Mouse (Mus musculus) spleen, adult 2 months (tissue): ENCODE measurements at regions not wholly inside any gene's neighbourhood (a gene's known extent, or its start where the extent isn't known, plus 50 kb on each side); places are given as distances from the start of the nearest gene placed in this dataset.

ENCODE experiments used
- DNase-seq, 2 experiments: peaks; one replicate each; pipeline versions ENCODE4 v3.0.0 to v3.0.0-alpha.2; 2012 to 2021; ENCODE audit warnings: low spot score in 2 of 2, low read depth in 1 of 2
- H3K27ac ChIP-seq: fragments of 200-500 bp; 2 replicates; pipeline ENCODE4 v1.5.1; 2012; ENCODE audit warnings: low read length, inconsistent platforms; ENCODE audit not compliant: insufficient read depth
- H3K27me3 ChIP-seq: fragments of 200-500 bp; 2 replicates; pipeline ENCODE4 v1.6.1; 2012; ENCODE audit warnings: mild to moderate bottlenecking, moderate library complexity, low read length, inconsistent platforms; ENCODE audit not compliant: control insufficient read depth, insufficient read depth
- H3K36me3 ChIP-seq: fragments of 200-500 bp; 2 replicates; pipeline ENCODE4 v1.6.1; 2012; ENCODE audit warnings: mild to moderate bottlenecking, low read length, inconsistent platforms; ENCODE audit not compliant: control insufficient read depth, insufficient read depth
- H3K4me1 ChIP-seq: fragments of 200-500 bp; 2 replicates; pipeline ENCODE4 v1.6.1; 2011; ENCODE audit warnings: inconsistent platforms; ENCODE audit not compliant: control insufficient read depth, insufficient read depth, insufficient read length
- H3K4me3 ChIP-seq: fragments of 200-500 bp; 2 replicates; pipeline ENCODE4 v1.5.1; 2011; ENCODE audit warnings: mild to moderate bottlenecking, inconsistent platforms; ENCODE audit not compliant: insufficient read depth, insufficient read length; ENCODE audit errors: extremely low read depth
- CTCF ChIP-seq: fragments of 200-500 bp; IDR thresholded peaks from 2 replicates; pipeline ENCODE4 v1.5.1; 2011; ENCODE audit warnings: mild to moderate bottlenecking, inconsistent platforms; ENCODE audit not compliant: insufficient read depth, insufficient read length, insufficient replicate concordance; ENCODE audit errors: extremely low read depth
- POLR2A ChIP-seq: fragments of 200-500 bp; IDR thresholded peaks from 2 replicates; pipeline ENCODE4 v1.6.1; 2011; ENCODE audit warnings: low read depth, low read length, inconsistent platforms
- WGBS: fragments of 180-500 bp; shearing (Covaris S2); methylation state at CpG from one replicate; pipeline ENCODE4 v1.1.7; 2018; 5-methylcytosine and 5-hydroxymethylcytosine counted together

- WGBS, result 89% methylated on average over 1 of the region's 1 CpGs
- H3K27ac ChIP-seq, result no peak overlapping the region
- H3K4me1 ChIP-seq, result no peaks in the 10 kb centered on the region
- TF ChIP-seq CTCF (no peak), POLR2A (no peak)
- no peaks in the 10 kb centered on the region for H3K27me3 ChIP-seq
- no peak overlapping the region for H3K4me3 ChIP-seq
- no peaks in the 10 kb centered on the region for H3K36me3 ChIP-seq
- DNase-seq, result no peak
These were observed 105.1 kb upstream of the Zwint start for GRCm38 (mm10) chr10:72549564-72549963.

- Histone ChIP-seq H3K27ac (no peak overlapping the region), H3K4me3 (no peak overlapping the region), H3K27me3 (no peaks in the 10 kb centered on the region), H3K4me1 (no peaks in the 10 kb centered on the region), H3K36me3 (no peaks in the 10 kb centered on the region)
- TF ChIP-seq POLR2A (no peak), CTCF (no peak)
- WGBS, result 81% methylated on average over 7 of the region's 7 CpGs
- DNase-seq, result no peak
These were observed 103.1 kb upstream of the Zwint start for GRCm38 (mm10) chr10:72551561-72551960.

- 88% methylated on average over 9 of the region's 9 CpGs for WGBS
- no peak for DNase-seq
- Histone ChIP-seq H3K4me3 (no peak overlapping the region), H3K27me3 (no peaks in the 10 kb centered on the region), H3K27ac (no peak overlapping the region), H3K4me1 (no peaks in the 10 kb centered on the region), H3K36me3 (no peaks in the 10 kb centered on the region)
- TF ChIP-seq POLR2A (no peak), CTCF (no peak)
These were observed 80.5 kb upstream of the Zwint start for GRCm38 (mm10) chr10:72573991-72574652.

- 89% methylated on average over 3 of the region's 3 CpGs for WGBS
- Histone ChIP-seq H3K27me3 (no peaks in the 10 kb centered on the region), H3K4me1 (no peaks in the 10 kb centered on the region), H3K27ac (no peak overlapping the region), H3K36me3 (no peaks in the 10 kb centered on the region), H3K4me3 (no peak overlapping the region)
- no peak for DNase-seq
- no peak for TF ChIP-seq POLR2A
- no peak for TF ChIP-seq CTCF
These were observed 76.9 kb upstream of the Zwint start for GRCm38 (mm10) chr10:72577713-72578112.

- H3K4me1 ChIP-seq, result no peaks in the 10 kb centered on the region
These were observed 76.1 kb upstream of the Zwint start for GRCm38 (mm10) chr10:72578501-72578900.

GRCm38 (mm10) chr10:72581311-72581710 lies 73.3 kb upstream of the Zwint start:
- H3K4me1 ChIP-seq, result no peaks in the 10 kb centered on the region
- H3K36me3 ChIP-seq, result no peaks in the 10 kb centered on the region
- H3K27ac ChIP-seq, result no peak overlapping the region
- TF ChIP-seq CTCF, result no peak
- no peak for TF ChIP-seq POLR2A
- no peaks in the 10 kb centered on the region for H3K27me3 ChIP-seq
- 83% methylated on average over 4 of the region's 4 CpGs for WGBS
- no peak for DNase-seq
- no peak overlapping the region for H3K4me3 ChIP-seq

More at GRCm38 (mm10) chr10:72578501-72578900, 76.1 kb upstream of the Zwint start:
- Histone ChIP-seq H3K27ac (no peak overlapping the region), H3K4me3 (no peak overlapping the region), H3K36me3 (no peaks in the 10 kb centered on the region), H3K27me3 (no peaks in the 10 kb centered on the region)
- DNase-seq, result no peak
- TF ChIP-seq POLR2A, result no peak
- TF ChIP-seq CTCF, result no peak
- 57% methylated on average over 7 of the region's 7 CpGs for WGBS

- no peak for DNase-seq
- Histone ChIP-seq H3K4me3 (no peak overlapping the region), H3K36me3 (no peaks in the 10 kb centered on the region), H3K27ac (no peak overlapping the region), H3K27me3 (no peaks in the 10 kb centered on the region), H3K4me1 (no peaks in the 10 kb centered on the region)
- WGBS, result 89% methylated on average over 4 of the region's 4 CpGs
- no peak for TF ChIP-seq POLR2A
- no peak for TF ChIP-seq CTCF
These were observed 66.1 kb upstream of the Zwint start for GRCm38 (mm10) chr10:72588561-72588960.
